Comparison of ENCODE assay signal across 27 mouse cellular contexts in genomic region chr16:12204423-12204822, GRCm38 (mm10).
DNase-seq lines count a peak whose midpoint lies in the region; ATAC-seq and TF ChIP-seq lines count a peak whose summit lies in the region.
"Had no signal": no experiment of that assay in that cellular context is flagged by ENCODE, and none has a peak within 500 bp of the region (broad histone marks: within the 10 kb centered on the region; RNA-seq: fewer than 3 reads in every experiment).

No protein-coding gene starts in this region.

- no peak for DNase-seq in layer of hippocampus, adult 2 months (ENCODE audit: low spot score in 2 of 2)
- DNase-seq in layer of hippocampus, adult 9-11 months = no peak
- no peak for DNase-seq in liver
- no peak for DNase-seq in stomach, postnatal 0 days (ENCODE audit: low spot score)
- DNase-seq: adrenal gland, adult 2 months; adrenal gland, postnatal 10 days; adrenal gland, postnatal 25 days; B cell, adult 2 months; cerebellum, adult 11 months; cerebellum, adult 18-20 months; cerebellum, adult 8-10 months; cerebellum, adult 9-11 months; cerebellum, postnatal 14 days; cerebellum, postnatal 36 days; embryo, embryonic 11 days had no signal

- no peak overlapping the region for H3K4me2 ChIP-seq in liver, embryonic 16.5 days (ENCODE audit: low read depth, low read length)
- H3K4me2 ChIP-seq in stomach, postnatal 0 days (replicated peaks; ENCODE audit: low read depth) = no peak overlapping the region
- H3K4me2 ChIP-seq: embryonic facial prominence, embryonic 13.5 days; embryonic facial prominence, embryonic 15.5 days; forebrain, embryonic 12.5 days had no signal

- no peaks in the 10 kb centered on the region for H3K9me3 ChIP-seq in liver, embryonic 16.5 days (replicated peaks; ENCODE audit: control insufficient read depth, low read length)
- no peaks in the 10 kb centered on the region for H3K9me3 ChIP-seq in stomach, postnatal 0 days (ENCODE audit: control insufficient read depth, low read length)
- H3K9me3 ChIP-seq: embryonic facial prominence, embryonic 13.5 days; embryonic facial prominence, embryonic 15.5 days; forebrain, embryonic 10.5 days; forebrain, embryonic 12.5 days; G1E had no signal

- no peak overlapping the region for H3K4me3 ChIP-seq in layer of hippocampus, adult 2 months
- H3K4me3 ChIP-seq in liver, embryonic 16.5 days (ENCODE audit: low read depth, low read length) = no peak overlapping the region
- H3K4me3 ChIP-seq in stomach, postnatal 0 days (ENCODE audit: low read depth, low read length) = no peak overlapping the region
- H3K4me3 ChIP-seq: embryonic facial prominence, embryonic 13.5 days; embryonic facial prominence, embryonic 15.5 days; erythroblast, embryonic 14.5 days; forebrain, embryonic 10.5 days; forebrain, embryonic 12.5 days had no signal

- no peak overlapping the region for H3K9ac ChIP-seq in liver, embryonic 16.5 days (ENCODE audit: low read depth, low read length)
- no peak overlapping the region for H3K9ac ChIP-seq in stomach, postnatal 0 days (ENCODE audit: low read length)
- H3K9ac ChIP-seq: embryonic facial prominence, embryonic 13.5 days; embryonic facial prominence, embryonic 15.5 days; forebrain, embryonic 12.5 days had no signal

- peak; percentile 72 for ATAC-seq in liver, embryonic 16.5 days (ENCODE audit: low read depth)
- ATAC-seq in stomach, postnatal 0 days (ENCODE audit: low FRiP score, low TSS enrichment) = 0 out of 2 replicates have a peak, but pooled peaks have one; percentile 40
- ATAC-seq: activated CD4-positive, CD25-positive, alpha-beta regulatory T cell, adult 4 months; CD4-positive, CD25-positive, alpha-beta regulatory T cell, adult 4 months; forebrain, embryonic 14.5 days; forebrain, embryonic 16.5 days; Patski had no signal

- 61% methylated on average over 2 of the region's 2 CpGs for WGBS in liver, embryonic 16.5 days (ENCODE audit: insufficient replicate concordance)
- 63% methylated on average over 2 of the region's 2 CpGs for WGBS in stomach, postnatal 0 days

- H3K36me3 ChIP-seq in liver, embryonic 16.5 days (ENCODE audit: control insufficient read depth, insufficient read depth) = no peaks in the 10 kb centered on the region
- no peaks in the 10 kb centered on the region for H3K36me3 ChIP-seq in stomach, postnatal 0 days (ENCODE audit: control insufficient read depth, insufficient read depth, low read length)
- H3K36me3 ChIP-seq: embryonic facial prominence, embryonic 13.5 days; embryonic facial prominence, embryonic 15.5 days; forebrain, embryonic 10.5 days; forebrain, embryonic 12.5 days; G1E had no signal

- no peak for TF ChIP-seq CTCF in layer of hippocampus, adult 2 months (conservative IDR thresholded peaks at IDR 0.05)
- TF ChIP-seq CTCF in stomach, postnatal 0 days (IDR thresholded peaks at IDR 0.05; ENCODE audit: low read depth) = no peak

- no peak for TF ChIP-seq EP300 in stomach, postnatal 0 days (optimal IDR thresholded peaks at IDR 0.05)

- H3K4me1 ChIP-seq in liver, embryonic 16.5 days (ENCODE audit: control insufficient read depth, low read depth, low read length) = no peaks in the 10 kb centered on the region
- no peaks in the 10 kb centered on the region for H3K4me1 ChIP-seq in stomach, postnatal 0 days (replicated peaks; ENCODE audit: control insufficient read depth, insufficient read depth)
- H3K4me1 ChIP-seq: embryonic facial prominence, embryonic 13.5 days; embryonic facial prominence, embryonic 15.5 days; forebrain, embryonic 10.5 days; forebrain, embryonic 12.5 days had no signal

- H3K27ac ChIP-seq in layer of hippocampus, adult 2 months = peak overlapping the region; percentile 70
- H3K27ac ChIP-seq in liver, embryonic 16.5 days (ENCODE audit: low read length) = no peak overlapping the region
- no peak overlapping the region for H3K27ac ChIP-seq in stomach, postnatal 0 days (replicated peaks)
- H3K27ac ChIP-seq: embryonic facial prominence, embryonic 13.5 days; embryonic facial prominence, embryonic 15.5 days; forebrain, embryonic 10.5 days; forebrain, embryonic 12.5 days had no signal

- no peaks in the 10 kb centered on the region for H3K27me3 ChIP-seq in liver, embryonic 16.5 days (ENCODE audit: control insufficient read depth, insufficient read depth, low read depth, low read length)
- no peaks in the 10 kb centered on the region for H3K27me3 ChIP-seq in stomach, postnatal 0 days (ENCODE audit: control insufficient read depth, insufficient read depth, low read length)
- H3K27me3 ChIP-seq: embryonic facial prominence, embryonic 13.5 days; embryonic facial prominence, embryonic 15.5 days; forebrain, embryonic 12.5 days had no signal
